Mouse (Mus musculus) megakaryocyte-erythroid progenitor cell, adult 5-6 weeks (primary cell): ENCODE results near the gene Ino80e. TPM values are rescaled to one million over a fixed set of nuclear protein-coding genes. Genes with fewer than 3 reads are reported as not detected.

Experiments
- ATAC-seq: replicated peaks from 2 replicates; pipeline ENCODE4 v1.8.0; 2016; ENCODE audit warnings: mild to moderate bottlenecking, inconsistent platforms; ENCODE audit not compliant: severe bottlenecking, poor library complexity, low FRiP score, low TSS enrichment
- total RNA-seq, 2 experiments: library from RNA; stranded (forward) in 1 of 2; stranded (reverse) in 1 of 2; fragments of 200-1000, 215-1000 nt in 1 of 2; fragments of >200 nt in 1 of 2; fragmentation: Nextera tagmentation in 1 of 2; gene quantifications; 2 replicates each; pipeline ENCODE4 v1.2.3; 2014 to 2017

Ino80e gene
- total RNA-seq, 2 experiments from 2014 or later, result 45.6 to 132 TPM

- no peak for ATAC-seq
Observed at GRCm38 (mm10) chr7:126818818-126819217, 43.4 kb downstream of the Ino80e start.

- ATAC-seq, result no peak
Observed at GRCm38 (mm10) chr7:126817595-126817994, 44.6 kb downstream of the Ino80e start.

- ATAC-seq, result no peak
Observed at GRCm38 (mm10) chr7:126816494-126816893, 45.7 kb downstream of the Ino80e start.

GRCm38 (mm10) chr7:126815726-126816222 is 46.4 kb downstream of the Ino80e start:
- no peak for ATAC-seq

GRCm38 (mm10) chr7:126809723-126810369 is 52.3 kb downstream of the Ino80e start:
- no peak for ATAC-seq

GRCm38 (mm10) chr7:126808703-126809455 is 53.3 kb downstream of the Ino80e start:
- peak; percentile 82 for ATAC-seq

GRCm38 (mm10) chr7:126807405-126807804 is 54.8 kb downstream of the Ino80e start:
- no peak for ATAC-seq

- ATAC-seq, result no peak
Observed at GRCm38 (mm10) chr7:126806956-126807355, 55.2 kb downstream of the Ino80e start.

- ATAC-seq, result no peak
Observed at GRCm38 (mm10) chr7:126803751-126804150, 58.4 kb downstream of the Ino80e start.

- ATAC-seq, result no peak
Observed at GRCm38 (mm10) chr7:126803181-126803580, 59.0 kb downstream of the Ino80e start.

GRCm38 (mm10) chr7:126802134-126802889 is 59.9 kb downstream of the Ino80e start:
- no peak for ATAC-seq

- ATAC-seq, result no peak
Observed at GRCm38 (mm10) chr7:126801057-126801422, 61.1 kb downstream of the Ino80e start.

Other genes with a start within 250 kb of the Ino80e start
Only the 30 nearest of the 31 such genes appear.
- 100 and 125 TPM in 2 replicates for gene Sgf29, start 213.1 kb downstream of the Ino80e start, total RNA-seq (2014; fragmentation: Nextera tagmentation)
- gene Sgf29, start 213.1 kb downstream of the Ino80e start, total RNA-seq (2017), result 37.4 and 51.0 TPM in 2 replicates
- not detected in 2 replicates for gene Sult1a1, start 185.9 kb downstream of the Ino80e start, total RNA-seq (2014; fragmentation: Nextera tagmentation)
- not detected in 2 replicates for gene Sult1a1, start 185.9 kb downstream of the Ino80e start, total RNA-seq (2017)
- gene Bola2, start 167.0 kb downstream of the Ino80e start, total RNA-seq (2014; fragmentation: Nextera tagmentation), result 212 and 218 TPM in 2 replicates
- 107 and 179 TPM in 2 replicates for gene Bola2, start 167.0 kb downstream of the Ino80e start, total RNA-seq (2017)
- gene Slx1b, start 166.6 kb downstream of the Ino80e start, total RNA-seq (2014; fragmentation: Nextera tagmentation), result 3.7 and 9.3 TPM in 2 replicates
- gene Slx1b, start 166.6 kb downstream of the Ino80e start, total RNA-seq (2017), result 2.9 and 3.0 TPM in 2 replicates
- gene Coro1a, start 154.6 kb downstream of the Ino80e start, total RNA-seq (2014; fragmentation: Nextera tagmentation), result 31.8 and 35.5 TPM in 2 replicates
- 40.7 and 41.2 TPM in 2 replicates for gene Coro1a, start 154.6 kb downstream of the Ino80e start, total RNA-seq (2017)
- 41.0 and 45.1 TPM in 2 replicates for gene Mapk3, start 102.8 kb downstream of the Ino80e start, total RNA-seq (2014; fragmentation: Nextera tagmentation)
- gene Mapk3, start 102.8 kb downstream of the Ino80e start, total RNA-seq (2017), result 17.5 and 20.1 TPM in 2 replicates
- gene Gdpd3, start 96.0 kb downstream of the Ino80e start, total RNA-seq (2014; fragmentation: Nextera tagmentation), result 0.26 and 2.5 TPM in 2 replicates
- 0.09 TPM in 1 of 2 replicates, not detected in the other for gene Gdpd3, start 96.0 kb downstream of the Ino80e start, total RNA-seq (2017)
- gene Ypel3, start 85.4 kb downstream of the Ino80e start, total RNA-seq (2014; fragmentation: Nextera tagmentation), result 26.6 and 40.6 TPM in 2 replicates
- 20.2 and 22.6 TPM in 2 replicates for gene Ypel3, start 85.4 kb downstream of the Ino80e start, total RNA-seq (2017)
- gene Tbx6, start 80.9 kb downstream of the Ino80e start, total RNA-seq (2014; fragmentation: Nextera tagmentation), result 0.69 and 3.1 TPM in 2 replicates
- not detected in 2 replicates for gene Tbx6, start 80.9 kb downstream of the Ino80e start, total RNA-seq (2017)
- 176 and 189 TPM in 2 replicates for gene Ppp4c, start 69.9 kb downstream of the Ino80e start, total RNA-seq (2014; fragmentation: Nextera tagmentation)
- 104 and 127 TPM in 2 replicates for gene Ppp4c, start 69.9 kb downstream of the Ino80e start, total RNA-seq (2017)
- 0.61 TPM in 1 of 2 replicates, not detected in the other for gene Fam57b, start 64.7 kb downstream of the Ino80e start, total RNA-seq (2014; fragmentation: Nextera tagmentation)
- gene Fam57b, start 64.7 kb downstream of the Ino80e start, total RNA-seq (2017), result 0.42 TPM in 1 of 2 replicates, not detected in the other
- gene 4930451I11Rik, start 30.7 kb downstream of the Ino80e start, total RNA-seq (2014; fragmentation: Nextera tagmentation), result not detected in 2 replicates
- gene 4930451I11Rik, start 30.7 kb downstream of the Ino80e start, total RNA-seq (2017), result not detected in 2 replicates
- gene Doc2a, start 15.0 kb downstream of the Ino80e start, total RNA-seq (2014; fragmentation: Nextera tagmentation), result not detected in 2 replicates
- not detected in 2 replicates for gene Doc2a, start 15.0 kb downstream of the Ino80e start, total RNA-seq (2017)
- gene Hirip3, start 405 bp downstream of the Ino80e start, total RNA-seq (2014; fragmentation: Nextera tagmentation), result 51.6 and 123 TPM in 2 replicates
- 327 and 333 TPM in 2 replicates for gene Hirip3, start 405 bp downstream of the Ino80e start, total RNA-seq (2017)
- 36.1 and 44.2 TPM in 2 replicates for gene Taok2, start 22.3 kb upstream of the Ino80e start, total RNA-seq (2014; fragmentation: Nextera tagmentation)
- 22.1 and 25.1 TPM in 2 replicates for gene Taok2, start 22.3 kb upstream of the Ino80e start, total RNA-seq (2017)
- gene Tmem219, start 60.5 kb upstream of the Ino80e start, total RNA-seq (2014; fragmentation: Nextera tagmentation), result 22.0 and 27.2 TPM in 2 replicates
- gene Tmem219, start 60.5 kb upstream of the Ino80e start, total RNA-seq (2017), result 9.2 and 17.9 TPM in 2 replicates
- gene Kctd13, start 66.5 kb upstream of the Ino80e start, total RNA-seq (2014; fragmentation: Nextera tagmentation), result 14.0 and 18.6 TPM in 2 replicates
- gene Kctd13, start 66.5 kb upstream of the Ino80e start, total RNA-seq (2017), result 9.0 and 22.1 TPM in 2 replicates
- not detected in 2 replicates for gene Asphd1, start 87.2 kb upstream of the Ino80e start, total RNA-seq (2014; fragmentation: Nextera tagmentation)
- gene Asphd1, start 87.2 kb upstream of the Ino80e start, total RNA-seq (2017), result not detected in 2 replicates
- gene Sez6l2, start 88.2 kb upstream of the Ino80e start, total RNA-seq (2014; fragmentation: Nextera tagmentation), result 3.2 and 4.4 TPM in 2 replicates
- gene Sez6l2, start 88.2 kb upstream of the Ino80e start, total RNA-seq (2017), result 0.76 TPM in 1 of 2 replicates, not detected in the other
- 61.3 and 70.2 TPM in 2 replicates for gene Cdipt, start 113.5 kb upstream of the Ino80e start, total RNA-seq (2014; fragmentation: Nextera tagmentation)
- gene Cdipt, start 113.5 kb upstream of the Ino80e start, total RNA-seq (2017), result 31.8 and 49.8 TPM in 2 replicates
- gene Cdiptos, start 113.7 kb upstream of the Ino80e start, total RNA-seq (2014; fragmentation: Nextera tagmentation), result not detected in 2 replicates
- gene Cdiptos, start 113.7 kb upstream of the Ino80e start, total RNA-seq (2017), result 0.23 TPM in 1 of 2 replicates, not detected in the other
- gene Mvp, start 152.2 kb upstream of the Ino80e start, total RNA-seq (2014; fragmentation: Nextera tagmentation), result 5.6 and 7.9 TPM in 2 replicates
- gene Mvp, start 152.2 kb upstream of the Ino80e start, total RNA-seq (2017), result 13.5 and 19.7 TPM in 2 replicates
- 0.66 TPM in 1 of 2 replicates, not detected in the other for gene Pagr1b, start 154.1 kb upstream of the Ino80e start, total RNA-seq (2014; fragmentation: Nextera tagmentation)
- gene Pagr1b, start 154.1 kb upstream of the Ino80e start, total RNA-seq (2017), result 4.5 and 8.7 TPM in 2 replicates
- 62.5 and 66.9 TPM in 2 replicates for gene Pagr1a, start 155.0 kb upstream of the Ino80e start, total RNA-seq (2014; fragmentation: Nextera tagmentation)
- gene Pagr1a, start 155.0 kb upstream of the Ino80e start, total RNA-seq (2017), result 24.5 TPM in 1 of 2 replicates, not detected in the other
- 0.47 and 3.3 TPM in 2 replicates for gene Gm42742, start 158.7 kb upstream of the Ino80e start, total RNA-seq (2014; fragmentation: Nextera tagmentation)
- 22.6 TPM in 1 of 2 replicates, not detected in the other for gene Gm42742, start 158.7 kb upstream of the Ino80e start, total RNA-seq (2017)
- 0.74 and 2.0 TPM in 2 replicates for gene Prrt2, start 158.8 kb upstream of the Ino80e start, total RNA-seq (2014; fragmentation: Nextera tagmentation)
- 0.80 and 2.3 TPM in 2 replicates for gene Prrt2, start 158.8 kb upstream of the Ino80e start, total RNA-seq (2017)
- gene Maz, start 164.7 kb upstream of the Ino80e start, total RNA-seq (2014; fragmentation: Nextera tagmentation), result 256 and 270 TPM in 2 replicates
- 54.2 and 70.0 TPM in 2 replicates for gene Maz, start 164.7 kb upstream of the Ino80e start, total RNA-seq (2017)
- 68.1 and 120 TPM in 2 replicates for gene Kif22, start 180.1 kb upstream of the Ino80e start, total RNA-seq (2014; fragmentation: Nextera tagmentation)
- 56.1 and 67.7 TPM in 2 replicates for gene Kif22, start 180.1 kb upstream of the Ino80e start, total RNA-seq (2017)
- gene Zg16, start 225.0 kb upstream of the Ino80e start, total RNA-seq (2014; fragmentation: Nextera tagmentation), result 61.9 and 97.7 TPM in 2 replicates
- 27.8 and 47.2 TPM in 2 replicates for gene Zg16, start 225.0 kb upstream of the Ino80e start, total RNA-seq (2017)
- 17.6 and 18.5 TPM in 2 replicates for gene AI467606, start 229.0 kb upstream of the Ino80e start, total RNA-seq (2014; fragmentation: Nextera tagmentation)
- gene AI467606, start 229.0 kb upstream of the Ino80e start, total RNA-seq (2017), result 14.2 and 17.9 TPM in 2 replicates